In the genomic region with DNA sequence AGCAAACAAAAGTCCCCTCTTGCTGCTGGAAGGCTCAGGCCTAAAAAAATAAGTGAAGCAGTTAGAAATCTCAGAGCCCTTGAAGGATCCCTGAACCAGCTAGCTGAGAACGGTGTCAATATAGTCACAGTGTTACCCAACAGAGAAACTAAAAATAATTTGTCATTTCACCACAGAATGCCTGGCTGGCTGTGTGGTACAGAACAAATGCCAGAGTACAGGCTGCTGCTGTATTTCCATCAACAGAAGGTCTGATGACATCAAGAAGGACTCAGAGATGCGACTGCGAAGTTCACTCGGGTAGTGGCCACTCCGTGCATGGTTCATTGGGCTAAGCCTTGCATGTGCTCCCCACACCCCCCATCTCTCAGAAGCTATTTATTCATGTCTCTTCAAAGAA, we compare ENCODE assay signal across 15 mouse cellular contexts.
A peak's percentile ranks its signal among the peaks of the same experiment; 100 is the strongest.
DNase-seq lines count a peak whose midpoint lies in the region; ATAC-seq and TF ChIP-seq lines count a peak whose summit lies in the region.
"Had no signal": no experiment of that assay in that cellular context is flagged by ENCODE, and none has a peak within 500 bp of the region (broad histone marks: within the 10 kb centered on the region; RNA-seq: fewer than 3 reads in every experiment).

No protein-coding gene starts in this region.

- H3K4me3 ChIP-seq in heart, embryonic 11.5 days (ENCODE audit: low read depth, low read length), result no peak overlapping the region
- H3K4me3 ChIP-seq in stomach, postnatal 0 days (ENCODE audit: low read depth, low read length), result no peak overlapping the region
- no peak overlapping the region for H3K4me3 ChIP-seq in liver, embryonic 12.5 days
- H3K4me3 ChIP-seq: forebrain, embryonic 12.5 days; hindbrain, embryonic 12.5 days; intestine, embryonic 15.5 days; midbrain, embryonic 13.5 days had no signal

- no peaks in the 10 kb centered on the region for H3K9me3 ChIP-seq in heart, embryonic 11.5 days (replicated peaks; ENCODE audit: control insufficient read depth, low read length)
- H3K9me3 ChIP-seq in stomach, postnatal 0 days (ENCODE audit: control insufficient read depth, low read length), result no peaks in the 10 kb centered on the region
- no peaks in the 10 kb centered on the region for H3K9me3 ChIP-seq in liver, embryonic 12.5 days (replicated peaks)
- H3K9me3 ChIP-seq: forebrain, embryonic 12.5 days; hindbrain, embryonic 12.5 days; intestine, embryonic 15.5 days; midbrain, embryonic 13.5 days had no signal

- H3K36me3 ChIP-seq in heart, embryonic 11.5 days (ENCODE audit: control insufficient read depth, insufficient read depth, low read length), result no peaks in the 10 kb centered on the region; the same call in 1 of the 2 replicates
- H3K36me3 ChIP-seq in stomach, postnatal 0 days (ENCODE audit: control insufficient read depth, insufficient read depth, low read length), result no peaks in the 10 kb centered on the region
- peaks cover 6% of the 10 kb centered on the region; the same call in 1 of the 2 replicates for H3K36me3 ChIP-seq in liver, embryonic 12.5 days
- H3K36me3 ChIP-seq: intestine, embryonic 15.5 days had no signal

- H3K4me1 ChIP-seq in heart, embryonic 11.5 days (ENCODE audit: control insufficient read depth, insufficient read depth, low read length), result no peaks in the 10 kb centered on the region
- H3K4me1 ChIP-seq in stomach, postnatal 0 days (replicated peaks; ENCODE audit: control insufficient read depth, insufficient read depth), result no peaks in the 10 kb centered on the region
- no peaks in the 10 kb centered on the region for H3K4me1 ChIP-seq in liver, embryonic 12.5 days
- H3K4me1 ChIP-seq: forebrain, embryonic 12.5 days; hindbrain, embryonic 12.5 days; intestine, embryonic 15.5 days; midbrain, embryonic 13.5 days had no signal

- WGBS in heart, embryonic 11.5 days (ENCODE audit: insufficient replicate concordance), result 81% methylated on average over 5 of the region's 5 CpGs
- WGBS in stomach, postnatal 0 days, result 94% methylated on average over 5 of the region's 5 CpGs
- WGBS in liver, embryonic 12.5 days (ENCODE audit: insufficient replicate concordance), result 81% methylated on average over 5 of the region's 5 CpGs

- ATAC-seq in heart, embryonic 11.5 days (replicated peaks; ENCODE audit: insufficient number of reproducible peaks, low FRiP score, low TSS enrichment), result no peak
- ATAC-seq in stomach, postnatal 0 days (ENCODE audit: low FRiP score, low TSS enrichment), result no peak
- no peak for ATAC-seq in liver, embryonic 12.5 days
- ATAC-seq: intestine, embryonic 15.5 days; midbrain, embryonic 13.5 days had no signal

- no peak overlapping the region for H3K9ac ChIP-seq in heart, embryonic 11.5 days (ENCODE audit: low read depth, low read length)
- H3K9ac ChIP-seq in stomach, postnatal 0 days (ENCODE audit: low read length), result no peak overlapping the region
- no peak overlapping the region for H3K9ac ChIP-seq in liver, embryonic 12.5 days
- H3K9ac ChIP-seq: forebrain, embryonic 12.5 days; hindbrain, embryonic 12.5 days; intestine, embryonic 15.5 days; midbrain, embryonic 13.5 days had no signal

- H3K27me3 ChIP-seq in heart, embryonic 11.5 days (ENCODE audit: control insufficient read depth, insufficient read depth, low read length), result no peaks in the 10 kb centered on the region
- H3K27me3 ChIP-seq in stomach, postnatal 0 days (ENCODE audit: control insufficient read depth, insufficient read depth, low read length), result no peaks in the 10 kb centered on the region
- no peaks in the 10 kb centered on the region for H3K27me3 ChIP-seq in liver, embryonic 12.5 days (replicated peaks)
- H3K27me3 ChIP-seq: forebrain, embryonic 12.5 days; hindbrain, embryonic 12.5 days; intestine, embryonic 15.5 days; midbrain, embryonic 13.5 days had no signal

- peak; percentile 94 for DNase-seq in heart, adult 11 months
- DNase-seq in right cerebral cortex, adult 2 months (ENCODE audit: low spot score in 2 of 2), result peak; percentile 24 to 37
- DNase-seq in right cerebral cortex, postnatal 25 days, result no peak
- peak; percentile 54 for DNase-seq in layer of hippocampus, adult 9-10 months (ENCODE audit: low spot score)
- peak; percentile 61 for DNase-seq in telencephalon, adult 2 months (ENCODE audit: low read depth, low spot score)
- no peak for DNase-seq in stomach, postnatal 0 days (ENCODE audit: low spot score)
- DNase-seq: cerebellum, adult 18-20 months; kidney, postnatal 10 days; lung, postnatal 4 days had no signal

- no peak overlapping the region for H3K27ac ChIP-seq in heart, embryonic 11.5 days (ENCODE audit: low read depth, low read length)
- no peak overlapping the region for H3K27ac ChIP-seq in stomach, postnatal 0 days (replicated peaks)
- no peak overlapping the region for H3K27ac ChIP-seq in liver, embryonic 12.5 days
- H3K27ac ChIP-seq: forebrain, embryonic 12.5 days; hindbrain, embryonic 12.5 days; intestine, embryonic 15.5 days; midbrain, embryonic 13.5 days had no signal

- H3K4me2 ChIP-seq in heart, embryonic 11.5 days, result no peak overlapping the region
- H3K4me2 ChIP-seq in stomach, postnatal 0 days (replicated peaks; ENCODE audit: low read depth), result no peak overlapping the region
- H3K4me2 ChIP-seq in liver, embryonic 12.5 days, result no peak overlapping the region
- H3K4me2 ChIP-seq: forebrain, embryonic 12.5 days; hindbrain, embryonic 12.5 days; intestine, embryonic 15.5 days; midbrain, embryonic 13.5 days had no signal

- TF ChIP-seq EP300 in stomach, postnatal 0 days (optimal IDR thresholded peaks at IDR 0.05), result no peak

- TF ChIP-seq CTCF in stomach, postnatal 0 days (IDR thresholded peaks at IDR 0.05; ENCODE audit: low read depth), result no peak

Comparison
In these comparisons a context has a peak if more than half of its experiments do, and no peak if none do; other contexts are left out.
1. DNase-seq: peak in heart, adult 11 months (single experiment), right cerebral cortex, adult 2 months (2 of 2), layer of hippocampus, adult 9-10 months (single experiment) and telencephalon, adult 2 months (single experiment); none in right cerebral cortex, postnatal 25 days (single experiment) and stomach, postnatal 0 days (single experiment).